Mouse (Mus musculus) midbrain, embryonic 14.5 days (tissue): ENCODE results near the gene Tmigd3. TPM values are rescaled to one million over a fixed set of nuclear protein-coding genes. Genes with fewer than 3 reads are reported as not detected.
A peak's percentile ranks its signal among the peaks of the same experiment; 100 is the strongest.

ENCODE experiments used
- ATAC-seq: fragments of 200-750 bp; cut with Nextera tagmentation; 2 replicates; pipeline ENCODE4 v1.8.0; 2017; ENCODE audit warnings: moderate number of reproducible peaks, moderate library complexity; ENCODE audit not compliant: low FRiP score, low TSS enrichment
- DNase-seq: peaks from one replicate; pipeline ENCODE4 v3.0.0-alpha.2; 2015
- H3K27ac ChIP-seq: fragments of 300-500 bp; sonication (generic); replicated peaks from 2 replicates; pipeline ENCODE4 v1.5.1; 2014; ENCODE audit warnings: mild to moderate bottlenecking, low read depth, low read length, moderate library complexity
- H3K27me3 ChIP-seq: fragments of 300-500 bp; sonication (generic); 2 replicates; pipeline ENCODE4 v1.6.1; 2014; ENCODE audit warnings: low read length, control low read depth, mixed read lengths; ENCODE audit not compliant: control insufficient read depth, insufficient read depth
- H3K36me3 ChIP-seq: fragments of 300-500 bp; sonication (generic); 2 replicates; pipeline ENCODE4 v1.6.1; 2014; ENCODE audit warnings: low read length, control low read depth; ENCODE audit not compliant: control insufficient read depth, insufficient read depth
- H3K4me1 ChIP-seq: fragments of 300-500 bp; sonication (generic); 2 replicates; pipeline ENCODE4 v1.6.1; 2014; ENCODE audit warnings: mild to moderate bottlenecking, antibody characterized with exemption, low read length, control low read depth; ENCODE audit not compliant: control insufficient read depth, insufficient read depth
- H3K4me2 ChIP-seq: fragments of 300-500 bp; sonication (generic); 2 replicates; pipeline ENCODE4 v1.6.1; 2014; ENCODE audit warnings: mild to moderate bottlenecking, low read length, moderate library complexity
- H3K4me3 ChIP-seq: fragments of 300-500 bp; sonication (generic); replicated peaks from 2 replicates; pipeline ENCODE4 v1.5.1; 2014; ENCODE audit warnings: low read depth, low read length
- H3K9ac ChIP-seq: fragments of 300-500 bp; sonication (generic); replicated peaks from 2 replicates; pipeline ENCODE4 v1.6.1; 2014; ENCODE audit warnings: mild to moderate bottlenecking, low read length, moderate library complexity
- H3K9me3 ChIP-seq: fragments of 300-500 bp; sonication (generic); 2 replicates; pipeline ENCODE4 v1.6.1; 2016; ENCODE audit warnings: low read length, control low read depth, mixed read lengths; ENCODE audit not compliant: control insufficient read depth
- WGBS: fragments of 180-500 bp; shearing (Covaris S2); extraction: QIAGEN DNeasy Blood & Tissue Kit; methylation state at CpG from one replicate; pipeline ENCODE4 v1.1.7; 2014; 5-methylcytosine and 5-hydroxymethylcytosine counted together
- polyA plus RNA-seq: library from polyadenylated mRNA; unstranded; fragments of >200 nt; fragmentation: Nextera tagmentation; extraction: Ambion mirVana; gene quantifications from 2 replicates; pipeline ENCODE4 v1.2.1, GENCODE M21; 2014

Tmigd3 gene
- polyA plus RNA-seq, 1 experiment from 2014 or later = not detected

- H3K4me1 ChIP-seq = no peaks in the 10 kb centered on the region
- WGBS = 86% methylated on average over 7 of the region's 7 CpGs
- H3K27ac ChIP-seq = no peak overlapping the region
- no peaks in the 10 kb centered on the region for H3K27me3 ChIP-seq
- DNase-seq (no peak), ATAC-seq (no peak)
- no peak overlapping the region for H3K9ac ChIP-seq
- H3K4me3 ChIP-seq = no peak overlapping the region
- no peaks in the 10 kb centered on the region for H3K36me3 ChIP-seq
- H3K9me3 ChIP-seq = no peaks in the 10 kb centered on the region
- no peak overlapping the region for H3K4me2 ChIP-seq
These were observed 59.1 kb downstream of the Tmigd3 start for GRCm38 (mm10) chr3:105929821-105930220.

GRCm38 (mm10) chr3:105931095-105931494 lies 60.4 kb downstream of the Tmigd3 start:
- H3K9ac ChIP-seq = no peak overlapping the region
- 96% methylated on average over 2 of the region's 2 CpGs for WGBS
- DNase-seq (no peak), ATAC-seq (no peak)
- H3K36me3 ChIP-seq = no peaks in the 10 kb centered on the region
- H3K9me3 ChIP-seq = no peaks in the 10 kb centered on the region
- H3K27ac ChIP-seq = no peak overlapping the region
- H3K4me3 ChIP-seq = no peak overlapping the region
- H3K4me1 ChIP-seq = no peaks in the 10 kb centered on the region
- H3K4me2 ChIP-seq = no peak overlapping the region
- H3K27me3 ChIP-seq = no peaks in the 10 kb centered on the region

GRCm38 (mm10) chr3:105932240-105933071 lies 61.8 kb downstream of the Tmigd3 start, which contains the start of gene I830077J02Rik:
I830077J02Rik (minus strand) TSS chr3:105932664.
- no peaks in the 10 kb centered on the region for H3K4me1 ChIP-seq
- 0 out of 2 replicates have a peak, but pooled peaks cover 7% of the 10 kb centered on the region for H3K36me3 ChIP-seq
- DNase-seq = no peak
- H3K27me3 ChIP-seq = no peaks in the 10 kb centered on the region
- no peak within 1 kb of the TSS for H3K27ac ChIP-seq
- ATAC-seq = no peak
- H3K9ac ChIP-seq = no peak within 1 kb of the TSS
- 91% methylated on average over 8 of the region's 8 CpGs for WGBS
- H3K4me3 ChIP-seq = no peak within 1 kb of the TSS
- no peaks in the 10 kb centered on the region for H3K9me3 ChIP-seq
- no peak within 1 kb of the TSS for H3K4me2 ChIP-seq

- WGBS = 95% methylated on average over 6 of the region's 6 CpGs
- no peak overlapping the region for H3K4me3 ChIP-seq
- no peak for ATAC-seq
- 0 out of 2 replicates have a peak, but pooled peaks cover 11% of the 10 kb centered on the region for H3K36me3 ChIP-seq
- no peaks in the 10 kb centered on the region for H3K27me3 ChIP-seq
- H3K27ac ChIP-seq = no peak overlapping the region
- no peak for DNase-seq
- H3K4me2 ChIP-seq = no peak overlapping the region
- no peaks in the 10 kb centered on the region for H3K4me1 ChIP-seq
- H3K9me3 ChIP-seq = no peaks in the 10 kb centered on the region
- no peak overlapping the region for H3K9ac ChIP-seq
These were observed 63.2 kb downstream of the Tmigd3 start for GRCm38 (mm10) chr3:105933926-105934325.

GRCm38 (mm10) chr3:105935033-105935432 lies 64.3 kb downstream of the Tmigd3 start:
- no peak overlapping the region for H3K9ac ChIP-seq

GRCm38 (mm10) chr3:105936111-105936510 lies 65.4 kb downstream of the Tmigd3 start:
- Histone ChIP-seq H3K4me1 (no peaks in the 10 kb centered on the region), H3K9me3 (no peaks in the 10 kb centered on the region), H3K4me2 (no peak overlapping the region), H3K36me3 (peaks cover 22% of the 10 kb centered on the region), H3K4me3 (no peak overlapping the region), H3K27me3 (no peaks in the 10 kb centered on the region), H3K27ac (no peak overlapping the region), H3K9ac (no peak overlapping the region)
- DNase-seq = no peak
- WGBS = 91% methylated on average over 4 of the region's 4 CpGs
- ATAC-seq = no peak

More at GRCm38 (mm10) chr3:105935033-105935432, 64.3 kb downstream of the Tmigd3 start:
- DNase-seq (peak; percentile 9), ATAC-seq (no peak)
- Histone ChIP-seq H3K27ac (no peak overlapping the region), H3K4me2 (no peak overlapping the region), H3K36me3 (0 out of 2 replicates have a peak, but pooled peaks cover 14% of the 10 kb centered on the region), H3K4me3 (no peak overlapping the region), H3K4me1 (no peaks in the 10 kb centered on the region), H3K9me3 (no peaks in the 10 kb centered on the region), H3K27me3 (no peaks in the 10 kb centered on the region)
- 87% methylated on average over 5 of the region's 5 CpGs for WGBS

- H3K4me1 ChIP-seq = no peaks in the 10 kb centered on the region
- 92% methylated on average over 7 of the region's 7 CpGs for WGBS
- ATAC-seq (no peak), DNase-seq (no peak)
- peaks cover 81% of the 10 kb centered on the region for H3K36me3 ChIP-seq
- no peaks in the 10 kb centered on the region for H3K27me3 ChIP-seq
- no peak overlapping the region for H3K27ac ChIP-seq
- no peak overlapping the region for H3K4me3 ChIP-seq
- no peak overlapping the region for H3K4me2 ChIP-seq
- no peaks in the 10 kb centered on the region for H3K9me3 ChIP-seq
- H3K9ac ChIP-seq = no peak overlapping the region
These were observed 80.6 kb downstream of the Tmigd3 start for GRCm38 (mm10) chr3:105951348-105951747.

GRCm38 (mm10) chr3:105957235-105957634 lies 86.5 kb downstream of the Tmigd3 start:
- H3K36me3 ChIP-seq = peaks cover 39% of the 10 kb centered on the region
- H3K27ac ChIP-seq = no peak overlapping the region
- DNase-seq = no peak
- H3K4me3 ChIP-seq = peak overlapping the region; percentile 93; the same call in 1 of the 2 replicates
- ATAC-seq = no peak
- 0 out of 2 replicates have a peak overlapping the region, but pooled peaks have one; percentile 70 for H3K4me2 ChIP-seq
- H3K9ac ChIP-seq = no peak overlapping the region
- 98% methylated on average over 1 of the region's 1 CpGs for WGBS
- no peaks in the 10 kb centered on the region for H3K9me3 ChIP-seq
- H3K4me1 ChIP-seq = peaks cover 19% of the 10 kb centered on the region
- no peaks in the 10 kb centered on the region for H3K27me3 ChIP-seq

- ATAC-seq = no peak
- H3K9ac ChIP-seq = peak overlapping the region; percentile 94
- H3K4me2 ChIP-seq = peak overlapping the region; percentile 70
- 42% methylated on average over 5 of the region's 5 CpGs for WGBS
- peak overlapping the region; percentile 93 for H3K4me3 ChIP-seq
- H3K27ac ChIP-seq = no peak overlapping the region
- DNase-seq = no peak
- H3K9me3 ChIP-seq = no peaks in the 10 kb centered on the region
- no peaks in the 10 kb centered on the region for H3K27me3 ChIP-seq
- peaks cover 39% of the 10 kb centered on the region for H3K36me3 ChIP-seq
- H3K4me1 ChIP-seq = peaks cover 19% of the 10 kb centered on the region
These were observed 87.5 kb downstream of the Tmigd3 start for GRCm38 (mm10) chr3:105958204-105958603.
